Mouse (Mus musculus) embryonic facial prominence, embryonic 14.5 days (tissue): ENCODE measurements around the gene Slc41a1. TPM values are rescaled to one million over a fixed set of nuclear protein-coding genes. Genes with fewer than 3 reads are reported as not detected.
"Not testable (repeated sequence)": the region's sequence is repeated elsewhere in the genome, so short reads cannot be mapped to it uniquely, and the experiment has no call there.

Experiments used
- ATAC-seq: fragments of 200-750 bp; cut with Nextera tagmentation; 2 replicates; pipeline ENCODE4 v1.8.0; 2017; ENCODE audit warnings: low read depth, moderate number of reproducible peaks, moderate TSS enrichment
- DNase-seq: peaks from one replicate; pipeline ENCODE4 v3.0.0-alpha.2; 2015; ENCODE audit warnings: low spot score
- H3K27ac ChIP-seq: fragments of 300-500 bp; sonication (generic); replicated peaks from 2 replicates; pipeline ENCODE4 v1.5.1; 2014; ENCODE audit warnings: low read depth, mild to moderate bottlenecking, low read length, moderate library complexity
- H3K27me3 ChIP-seq: fragments of 300-500 bp; sonication (generic); replicated peaks from 2 replicates; pipeline ENCODE4 v1.6.1; 2014; ENCODE audit warnings: low read length; ENCODE audit not compliant: control insufficient read depth, insufficient read depth
- H3K36me3 ChIP-seq: fragments of 300-500 bp; sonication (generic); 2 replicates; pipeline ENCODE4 v1.6.1; 2014; ENCODE audit warnings: low read length, mixed read lengths; ENCODE audit not compliant: control insufficient read depth, insufficient read depth
- H3K4me1 ChIP-seq: fragments of 300-500 bp; sonication (generic); 2 replicates; pipeline ENCODE4 v1.6.1; 2014; ENCODE audit warnings: antibody characterized with exemption, low read length; ENCODE audit not compliant: control insufficient read depth, insufficient read depth
- H3K4me2 ChIP-seq: fragments of 300-500 bp; sonication (generic); 2 replicates; pipeline ENCODE4 v1.6.1; 2014; ENCODE audit warnings: low read depth, mild to moderate bottlenecking, low read length, moderate library complexity, mixed read lengths
- H3K4me3 ChIP-seq: fragments of 300-500 bp; sonication (generic); 2 replicates; pipeline ENCODE4 v1.5.1; 2014; ENCODE audit warnings: low read depth, mild to moderate bottlenecking, low read length
- H3K9ac ChIP-seq: fragments of 300-500 bp; sonication (generic); 2 replicates; pipeline ENCODE4 v1.6.1; 2014; ENCODE audit warnings: low read depth, mild to moderate bottlenecking, low read length, moderate library complexity, mixed read lengths
- H3K9me3 ChIP-seq: fragments of 300-500 bp; sonication (generic); 2 replicates; pipeline ENCODE4 v1.6.1; 2016; ENCODE audit warnings: low read length; ENCODE audit not compliant: control insufficient read depth
- WGBS: fragments of 180-500 bp; shearing (Covaris S2); extraction: QIAGEN DNeasy Blood & Tissue Kit; methylation state at CpG from one replicate; pipeline ENCODE4 v1.1.7; 2014; 5-methylcytosine and 5-hydroxymethylcytosine counted together
- polyA plus RNA-seq: library from polyadenylated mRNA; unstranded; fragments of >200 nt; fragmentation: Nextera tagmentation; extraction: Ambion mirVana; gene quantifications from 2 replicates; pipeline ENCODE4 v1.2.1, GENCODE M21; 2014

The Slc41a1 gene
- polyA plus RNA-seq, 1 experiment from 2014 or later, result 19.5 TPM

- Histone ChIP-seq H3K27me3 (no peaks in the 10 kb centered on the region), H3K4me3 (no peak overlapping the region), H3K9me3 (no peaks in the 10 kb centered on the region), H3K4me2 (no peak overlapping the region), H3K36me3 (no peaks in the 10 kb centered on the region), H3K9ac (no peak overlapping the region), H3K4me1 (no peaks in the 10 kb centered on the region), H3K27ac (no peak overlapping the region)
- DNase-seq, result no peak
- no peak for ATAC-seq
- 79% methylated on average over 1 of the region's 1 CpGs for WGBS
Measured at GRCm38 (mm10) chr1:131808986-131809385, 18.3 kb upstream of the Slc41a1 start.

GRCm38 (mm10) chr1:131809651-131810050 is 17.6 kb upstream of the Slc41a1 start:
- DNase-seq, result no peak
- Histone ChIP-seq H3K9ac (no peak overlapping the region), H3K27ac (no peak overlapping the region), H3K4me1 (no peaks in the 10 kb centered on the region), H3K9me3 (no peaks in the 10 kb centered on the region), H3K27me3 (no peaks in the 10 kb centered on the region), H3K4me3 (no peak overlapping the region), H3K36me3 (no peaks in the 10 kb centered on the region), H3K4me2 (no peak overlapping the region)
- 64% methylated on average over 2 of the region's 2 CpGs for WGBS
- ATAC-seq, result no peak

DNA sequence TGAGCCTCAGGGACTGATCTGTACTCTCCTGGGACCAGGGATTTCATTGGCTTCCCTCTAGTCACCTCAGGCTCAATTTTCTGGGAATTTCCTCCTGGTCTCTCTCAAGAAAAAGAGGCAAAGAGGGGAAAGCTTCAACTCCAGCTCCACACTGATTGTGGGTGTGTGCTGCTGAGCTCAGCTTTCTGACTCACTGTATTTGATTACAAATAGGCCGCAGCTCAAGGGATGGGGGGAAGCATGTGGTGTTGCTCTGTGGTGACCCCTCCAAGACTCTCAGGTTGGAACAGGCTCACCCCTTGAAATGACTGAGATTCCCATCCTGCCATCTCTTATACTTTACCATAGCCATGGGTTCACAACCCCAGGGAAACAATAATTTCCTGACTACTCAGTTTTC is 15.9 kb upstream of the Slc41a1 start:
- Histone ChIP-seq H3K27ac (no peak overlapping the region), H3K9me3 (no peaks in the 10 kb centered on the region), H3K9ac (no peak overlapping the region), H3K36me3 (no peaks in the 10 kb centered on the region), H3K27me3 (no peaks in the 10 kb centered on the region), H3K4me1 (no peaks in the 10 kb centered on the region), H3K4me3 (no peak overlapping the region), H3K4me2 (no peak overlapping the region)
- ATAC-seq (no peak), DNase-seq (no peak)
- 56% methylated on average over 1 of the region's 1 CpGs for WGBS

DNA sequence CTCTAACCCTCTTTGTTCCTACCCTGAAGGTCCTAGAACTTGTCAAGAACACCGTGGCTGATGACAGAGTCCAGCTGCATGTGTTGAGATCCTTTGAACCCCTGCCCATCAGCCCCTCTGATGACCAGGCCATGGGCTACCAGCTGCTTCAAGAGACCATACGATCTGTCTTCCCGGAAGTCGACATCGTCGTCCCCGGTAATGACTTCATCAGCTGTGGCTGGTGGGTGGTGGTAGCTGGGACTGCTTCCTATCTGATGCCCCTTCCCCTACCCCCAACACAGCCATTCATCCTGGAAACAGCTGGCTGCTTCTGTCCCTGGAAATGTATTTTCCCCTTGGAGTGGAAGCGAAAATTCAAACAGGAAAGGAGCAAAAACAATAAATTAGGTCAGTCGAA is 15.3 kb upstream of the Slc41a1 start:
- WGBS, result 67% methylated on average over 9 of the region's 9 CpGs
- no peaks in the 10 kb centered on the region for H3K9me3 ChIP-seq
- no peaks in the 10 kb centered on the region for H3K36me3 ChIP-seq
- no peaks in the 10 kb centered on the region for H3K27me3 ChIP-seq
- no peak overlapping the region for H3K4me2 ChIP-seq
- no peak for DNase-seq
- H3K27ac ChIP-seq, result no peak overlapping the region
- H3K4me3 ChIP-seq, result no peak overlapping the region
- ATAC-seq, result no peak
- H3K9ac ChIP-seq, result no peak overlapping the region
- H3K4me1 ChIP-seq, result no peaks in the 10 kb centered on the region

DNA sequence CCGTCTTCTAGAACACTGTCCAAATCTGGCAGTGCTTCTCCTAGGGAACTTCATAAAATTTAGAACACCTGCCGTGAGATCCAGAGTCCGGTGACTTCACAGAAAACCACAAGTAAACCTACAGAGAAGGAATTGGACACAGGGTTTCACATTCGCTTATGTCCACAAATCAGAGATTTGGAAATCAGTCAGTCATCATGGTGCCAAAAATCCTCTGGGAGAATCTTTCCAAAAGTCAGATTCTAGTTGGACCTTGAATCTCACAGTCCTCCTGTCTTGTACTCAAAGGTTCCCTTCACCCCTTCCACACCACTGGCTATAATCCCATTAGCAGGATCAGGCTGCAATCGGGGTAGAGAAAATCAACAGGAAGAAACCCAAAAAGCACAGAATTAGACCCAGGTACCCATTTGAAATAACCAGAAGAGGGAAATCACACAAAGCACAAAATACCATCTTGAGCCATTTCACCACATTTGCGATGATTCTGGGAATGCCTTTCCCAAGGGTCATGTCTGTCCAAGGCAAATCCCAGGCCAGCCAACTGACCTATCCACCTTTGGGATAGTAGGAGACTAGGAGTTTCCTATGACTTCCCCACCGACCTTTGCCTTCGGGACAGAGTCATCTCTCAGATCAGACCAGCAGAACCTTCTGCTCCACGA is 14.5 kb upstream of the Slc41a1 start:
- H3K27ac ChIP-seq, result no peak overlapping the region
- no peaks in the 10 kb centered on the region for H3K9me3 ChIP-seq
- H3K4me3 ChIP-seq, result no peak overlapping the region
- H3K4me1 ChIP-seq, result no peaks in the 10 kb centered on the region
- no peak overlapping the region for H3K9ac ChIP-seq
- WGBS, result 85% methylated on average over 9 of the region's 9 CpGs
- no peaks in the 10 kb centered on the region for H3K36me3 ChIP-seq
- H3K27me3 ChIP-seq, result no peaks in the 10 kb centered on the region
- ATAC-seq (no peak), DNase-seq (no peak)
- no peak overlapping the region for H3K4me2 ChIP-seq

DNA sequence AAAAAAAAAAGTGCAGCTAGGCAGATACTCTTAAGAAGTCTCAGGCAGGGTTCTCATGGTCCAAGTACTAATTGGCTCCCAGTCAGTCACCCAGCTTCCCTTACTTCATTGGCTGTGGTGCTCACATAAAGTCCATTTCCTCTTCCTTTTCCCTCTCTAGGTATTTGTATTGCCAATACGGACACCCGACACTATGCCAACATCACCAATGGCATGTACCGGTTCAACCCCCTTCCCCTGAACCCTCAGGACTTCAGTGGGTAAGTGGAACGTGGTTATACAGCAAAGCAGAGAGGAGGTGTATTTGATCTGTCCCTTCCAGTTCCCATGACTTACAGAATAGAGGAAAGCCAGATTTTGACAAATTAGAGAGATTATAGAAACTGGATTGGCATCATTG is 13.6 kb upstream of the Slc41a1 start:
- WGBS, result 86% methylated on average over 4 of the region's 4 CpGs
- Histone ChIP-seq H3K27me3 (no peaks in the 10 kb centered on the region), H3K4me2 (no peak overlapping the region), H3K27ac (no peak overlapping the region), H3K4me3 (no peak overlapping the region), H3K9ac (no peak overlapping the region), H3K4me1 (no peaks in the 10 kb centered on the region), H3K36me3 (no peaks in the 10 kb centered on the region), H3K9me3 (no peaks in the 10 kb centered on the region)
- ATAC-seq, result no peak
- DNase-seq, result no peak

DNA sequence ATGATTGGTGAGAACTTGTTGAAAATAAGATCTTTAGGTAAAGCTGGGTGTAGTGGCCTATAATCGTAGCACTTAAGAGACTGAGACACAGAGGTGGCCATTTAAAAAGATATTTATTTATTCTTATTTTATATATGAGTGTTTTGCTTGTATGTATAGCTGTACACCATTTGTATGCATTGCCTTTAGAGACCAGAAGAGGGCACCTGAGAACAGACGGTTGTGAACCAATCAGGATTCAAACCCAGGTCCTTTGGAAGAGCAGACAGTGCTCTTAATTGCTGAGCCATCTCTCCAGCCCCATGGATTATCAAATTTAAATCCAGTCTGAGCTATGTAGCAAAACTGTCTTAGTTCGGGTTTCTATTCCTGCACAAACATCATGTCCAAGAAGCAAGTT is 13.1 kb upstream of the Slc41a1 start:
- Histone ChIP-seq H3K4me1 (no peaks in the 10 kb centered on the region), H3K27me3 (no peaks in the 10 kb centered on the region), H3K36me3 (no peaks in the 10 kb centered on the region), H3K9ac (no peak overlapping the region), H3K9me3 (peaks cover 3% of the 10 kb centered on the region; the same call in 1 of the 2 replicates), H3K4me2 (no peak overlapping the region), H3K27ac (no peak overlapping the region), H3K4me3 (no peak overlapping the region)
- DNase-seq, result no peak
- no peak for ATAC-seq
- WGBS, result 88% methylated on average over 3 of the region's 3 CpGs

GRCm38 (mm10) chr1:131816886-131817285 is 10.4 kb upstream of the Slc41a1 start:
- no peak for ATAC-seq
- no peaks in the 10 kb centered on the region for H3K36me3 ChIP-seq
- peaks cover 9% of the 10 kb centered on the region; the same call in 1 of the 2 replicates for H3K9me3 ChIP-seq
- H3K4me2 ChIP-seq, result no peak overlapping the region
- H3K4me3 ChIP-seq, result no peak overlapping the region
- H3K27ac ChIP-seq, result no peak overlapping the region
- DNase-seq, result no peak
- no peak overlapping the region for H3K9ac ChIP-seq
- H3K27me3 ChIP-seq, result no peaks in the 10 kb centered on the region
- no peaks in the 10 kb centered on the region for H3K4me1 ChIP-seq
- 77% methylated on average over 6 of the region's 6 CpGs for WGBS

DNA sequence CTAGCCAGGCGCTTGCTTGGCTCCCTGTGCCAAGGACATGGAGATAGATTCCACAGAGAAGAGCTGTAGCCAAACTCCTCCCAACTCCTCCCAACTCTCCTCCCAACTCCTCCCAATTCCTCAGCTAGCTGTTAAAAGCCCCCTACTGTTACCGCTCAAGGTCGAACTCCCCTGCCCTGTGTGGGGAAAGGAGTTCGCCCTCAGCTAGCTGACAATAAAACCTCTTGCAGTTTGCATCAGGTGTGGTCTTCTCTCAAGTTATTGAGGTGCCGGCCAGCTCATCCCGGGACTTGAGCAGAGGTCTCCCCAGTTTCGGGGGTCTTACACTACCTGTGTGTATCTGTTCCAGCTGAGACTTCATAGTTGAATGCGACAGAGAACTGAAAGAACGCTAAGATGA is 6.9 kb upstream of the Slc41a1 start:
- H3K9me3 ChIP-seq, H3K27me3 ChIP-seq, H3K36me3 ChIP-seq, H3K9ac ChIP-seq, DNase-seq, H3K4me3 ChIP-seq, H3K4me2 ChIP-seq, ATAC-seq, H3K4me1 ChIP-seq: not testable (repeated sequence)
- WGBS, result 67% methylated on average over 8 of the region's 9 CpGs
- 0 out of 2 replicates have a peak overlapping the region, but pooled peaks have one; percentile 18 for H3K27ac ChIP-seq
